Mouse (Mus musculus) embryonic fibroblast, embryonic 13.5 days (primary cell): Measurements from ENCODE around the gene Ptprb.

Source experiments
- CTCF ChIP-seq: IDR thresholded peaks from 2 replicates; pipeline ENCODE4 v1.5.1; 2011; ENCODE audit warnings: mild to moderate bottlenecking, control low read depth, low read length, moderate library complexity, borderline replicate concordance; ENCODE audit not compliant: insufficient read depth
- POLR2A ChIP-seq: IDR thresholded peaks from 2 replicates; pipeline ENCODE4 v1.6.1; 2011; ENCODE audit warnings: low read depth, mild to moderate bottlenecking, control low read depth, low read length, moderate library complexity

GRCm38 (mm10) chr10:116235299-116235698 lies 40.0 kb upstream of the Ptprb start:
- TF ChIP-seq CTCF, result no peak
- TF ChIP-seq POLR2A, result no peak
